Mouse (Mus musculus) brain, embryonic 14.5 days (tissue): ENCODE data around the gene Aco1.

ENCODE experiments used
- CTCF ChIP-seq: fragments of 200-500 bp; IDR thresholded peaks from 2 replicates; pipeline ENCODE4 v1.5.1; 2012; ENCODE audit warnings: inconsistent platforms, mild to moderate bottlenecking, moderate library complexity, borderline replicate concordance; ENCODE audit not compliant: insufficient read depth, insufficient read length; ENCODE audit errors: extremely low read depth
- POLR2A ChIP-seq: fragments of 200-500 bp; IDR thresholded peaks from 2 replicates; pipeline ENCODE4 v1.6.1; 2012; ENCODE audit warnings: mild to moderate bottlenecking, inconsistent platforms, borderline replicate concordance; ENCODE audit not compliant: poor library complexity, insufficient read depth, insufficient read length, severe bottlenecking; ENCODE audit errors: extremely low read depth

DNA sequence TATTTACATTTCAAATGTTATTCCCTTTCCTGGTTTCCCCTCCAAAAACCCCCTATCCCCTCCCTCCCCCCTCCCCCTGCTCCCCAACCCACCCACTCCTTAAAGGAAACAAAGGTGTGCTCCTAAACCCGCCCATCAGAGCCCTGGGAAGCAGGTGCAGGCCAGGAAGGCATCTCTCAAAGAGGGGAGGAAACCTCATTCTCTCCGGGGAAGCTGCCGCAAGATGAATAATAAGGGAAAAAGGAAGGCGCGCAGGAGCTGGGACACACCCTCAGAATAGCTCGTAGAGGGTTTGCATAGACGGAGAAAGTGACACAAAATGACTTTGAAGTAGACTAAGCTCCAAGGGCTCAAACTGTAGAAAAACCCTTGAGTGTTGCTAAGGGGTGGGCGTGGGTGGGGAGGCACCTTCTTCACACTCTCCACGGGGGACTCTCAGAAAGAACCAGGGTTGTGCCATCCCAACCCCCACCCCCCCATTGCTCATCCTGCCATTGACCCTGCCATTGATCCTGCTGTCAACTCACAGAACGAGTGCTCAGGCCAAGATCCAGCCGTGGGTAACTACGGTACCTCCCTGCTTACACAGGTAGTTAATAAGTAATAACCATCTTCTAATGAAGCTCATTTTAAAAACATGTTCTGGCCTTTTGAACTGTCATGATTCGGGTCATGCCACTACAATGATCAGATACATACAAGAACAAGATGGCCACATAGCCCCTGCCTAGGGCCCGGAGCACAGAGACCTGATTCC lies 78.3 kb downstream of the Aco1 start:
- TF ChIP-seq POLR2A (no peak), CTCF (no peak)
